Mouse (Mus musculus) megakaryocyte, adult 5-6 weeks (primary cell): ENCODE results near the gene Map4k4. TPM values are rescaled to one million over a fixed set of nuclear protein-coding genes. Genes with fewer than 3 reads are reported as not detected.
A peak's percentile ranks its signal among the peaks of the same experiment; 100 is the strongest.

Experiments
- ATAC-seq: 2 replicates; pipeline ENCODE4 v1.8.0; 2016; ENCODE audit warnings: mild to moderate bottlenecking, inconsistent platforms; ENCODE audit not compliant: poor library complexity, severe bottlenecking
- total RNA-seq, 2 experiments: library from RNA; stranded (forward) in 1 of 2; stranded (reverse) in 1 of 2; fragments of 153-499, 151-499 nt in 1 of 2; fragments of 221-1000, 200-1000 nt in 1 of 2; gene quantifications; 2 replicates each; pipeline versions ENCODE4 v1.2.3 to v1.2.4; 2015 to 2017

Gene Map4k4
- total RNA-seq, 2 experiments from 2014 or later: 52.3 to 190 TPM

- ATAC-seq: peak; percentile 59
Observed at GRCm38 (mm10) chr1:39896581-39896980, 4.1 kb upstream of the Map4k4 start.

- no peak for ATAC-seq
Observed at GRCm38 (mm10) chr1:39898686-39899085, 2.0 kb upstream of the Map4k4 start.

- ATAC-seq: no peak
Observed at GRCm38 (mm10) chr1:39901063-39901811, 524 bp downstream of the Map4k4 start.

DNA sequence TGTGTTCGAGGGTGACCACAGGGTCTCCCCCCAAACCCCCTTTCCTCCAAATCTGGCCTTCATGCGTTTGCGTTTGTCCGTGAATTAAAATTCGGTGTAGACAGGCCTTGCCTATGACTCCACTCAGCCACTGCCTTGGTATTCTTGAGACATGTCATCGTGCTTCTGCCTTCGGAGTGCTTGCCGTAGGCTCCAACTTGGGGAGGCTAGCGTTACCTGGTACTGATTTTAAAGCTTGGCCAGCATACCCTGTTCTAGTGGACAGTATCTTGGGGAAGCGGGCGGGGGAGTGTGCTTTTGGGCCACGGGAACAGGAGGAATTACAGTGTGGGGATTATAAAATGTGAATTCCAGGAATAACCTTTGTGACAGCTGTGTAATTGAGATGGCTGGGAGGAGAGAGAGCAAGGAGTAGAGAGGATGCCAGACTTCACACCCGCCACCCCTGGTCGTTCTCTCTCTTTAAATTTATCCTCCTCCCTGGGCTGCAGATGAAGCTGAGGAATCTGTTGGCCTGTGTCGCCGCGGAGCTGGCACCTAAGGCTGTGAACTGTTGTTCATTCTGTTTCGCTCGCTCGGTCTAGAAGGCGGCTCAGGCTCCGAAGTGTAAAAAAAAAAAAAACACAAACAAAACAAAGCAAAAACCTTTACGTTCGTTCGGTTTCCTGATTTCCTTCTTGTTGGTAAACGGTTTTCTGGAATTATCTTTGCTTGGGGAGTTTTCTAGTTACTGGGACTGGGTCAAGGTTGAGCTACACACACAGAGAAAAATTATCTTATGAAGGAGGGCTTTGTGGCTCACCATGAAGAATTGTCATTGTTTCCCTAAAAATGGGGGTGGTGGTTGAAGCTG, 1.4 kb downstream of the Map4k4 start:
- ATAC-seq: no peak

DNA sequence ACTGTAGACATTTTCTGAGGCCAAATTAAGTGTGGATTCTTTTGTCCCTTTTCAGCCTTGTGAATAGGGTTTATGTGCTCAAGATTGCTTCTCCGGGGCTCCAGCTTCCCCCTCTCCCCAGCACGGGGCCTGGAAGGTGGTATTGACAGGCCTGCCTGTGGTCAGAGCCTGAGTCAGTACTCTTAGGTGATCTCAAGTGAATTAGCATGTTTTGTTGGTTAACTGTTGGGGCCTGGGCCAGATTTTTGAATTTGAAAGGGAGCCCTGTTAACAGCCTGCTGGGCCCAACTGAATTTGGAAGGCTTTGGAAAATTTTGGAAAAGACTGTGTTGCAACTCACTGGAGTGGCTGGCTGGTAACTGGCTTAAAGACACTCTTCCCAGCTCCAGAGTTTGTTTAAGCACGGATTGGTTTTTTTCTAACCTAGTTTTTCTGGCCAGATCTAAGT, 2.0 kb downstream of the Map4k4 start:
- ATAC-seq: no peak

DNA sequence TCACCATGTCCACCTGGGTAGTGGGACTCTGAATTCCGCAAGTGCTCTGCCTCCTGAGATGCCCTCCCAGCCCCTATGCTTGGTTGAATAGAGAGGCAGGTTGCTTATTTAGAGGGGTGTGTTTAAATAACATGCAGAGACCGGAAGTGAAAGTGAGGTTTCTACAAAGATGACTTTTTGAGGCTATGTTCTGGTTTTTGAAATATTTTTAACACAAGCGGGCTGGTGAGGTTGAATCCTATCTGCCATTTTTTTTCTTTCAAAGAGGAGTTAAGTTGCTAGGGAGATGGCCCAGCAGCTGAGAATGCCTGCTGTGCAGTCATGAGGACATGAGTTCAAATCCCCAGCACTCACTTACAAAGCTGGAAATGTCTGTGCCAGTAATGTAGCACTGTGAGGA, 4.0 kb downstream of the Map4k4 start:
- no peak for ATAC-seq

DNA sequence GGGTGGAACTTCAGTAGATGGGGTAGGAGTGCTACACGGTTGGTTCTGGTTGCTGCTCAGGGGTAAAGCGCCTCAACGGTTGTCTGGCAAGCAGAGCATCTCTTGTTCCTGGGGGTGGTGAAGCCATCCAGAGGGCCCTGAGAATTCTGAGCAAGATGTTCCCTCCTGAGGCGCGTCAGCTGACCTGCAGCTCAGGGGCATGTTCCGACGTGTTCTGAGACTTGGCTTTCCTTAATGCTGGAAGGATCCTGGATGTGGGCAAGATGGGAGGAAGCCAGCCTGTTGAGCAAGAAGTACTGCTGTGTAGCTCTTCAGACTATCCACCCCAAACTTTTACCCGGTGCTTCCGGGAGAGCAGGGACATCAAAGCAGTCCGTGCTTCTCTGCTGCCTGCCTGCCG, 6.2 kb downstream of the Map4k4 start:
- no peak for ATAC-seq

DNA sequence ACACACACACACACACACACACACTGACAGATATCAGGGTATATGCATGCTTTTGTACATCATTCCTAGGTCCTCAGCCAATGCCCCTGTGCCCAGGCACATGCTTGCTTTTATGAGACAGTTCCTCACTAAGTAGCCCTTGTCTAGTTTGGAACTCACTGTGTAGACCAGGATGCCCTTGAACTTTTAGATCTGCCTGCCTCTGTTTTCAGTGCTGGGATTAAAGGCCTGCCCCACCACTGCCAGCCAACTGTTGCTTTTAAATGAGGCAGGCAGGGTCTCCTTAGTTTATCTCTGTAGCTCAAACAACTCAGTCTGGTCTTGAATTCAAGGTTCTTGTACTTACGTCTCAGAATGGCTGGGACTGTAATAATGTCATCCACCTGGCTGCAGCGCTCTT, 8.3 kb downstream of the Map4k4 start:
- no peak for ATAC-seq

DNA sequence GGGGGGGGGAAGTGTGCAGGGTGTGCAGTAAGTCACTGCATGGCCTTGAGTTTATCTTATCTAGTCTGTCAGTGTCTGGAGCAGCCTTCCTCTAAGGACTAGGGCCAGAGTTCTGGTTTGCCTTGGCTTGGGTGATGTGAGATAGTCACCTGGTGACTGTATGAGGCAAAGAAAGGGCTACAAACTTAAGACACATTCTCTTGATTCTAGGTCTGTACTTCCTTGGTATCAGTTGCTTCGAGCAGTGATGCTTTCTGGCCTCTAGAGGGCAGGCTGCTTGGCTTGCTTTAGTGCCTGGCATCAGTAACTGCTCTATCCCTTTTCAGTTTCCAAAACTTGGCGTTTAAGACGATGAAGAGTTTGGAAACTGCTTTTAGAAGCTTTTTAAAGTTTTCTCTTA, 10.7 kb downstream of the Map4k4 start:
- peak; percentile 87 for ATAC-seq

DNA sequence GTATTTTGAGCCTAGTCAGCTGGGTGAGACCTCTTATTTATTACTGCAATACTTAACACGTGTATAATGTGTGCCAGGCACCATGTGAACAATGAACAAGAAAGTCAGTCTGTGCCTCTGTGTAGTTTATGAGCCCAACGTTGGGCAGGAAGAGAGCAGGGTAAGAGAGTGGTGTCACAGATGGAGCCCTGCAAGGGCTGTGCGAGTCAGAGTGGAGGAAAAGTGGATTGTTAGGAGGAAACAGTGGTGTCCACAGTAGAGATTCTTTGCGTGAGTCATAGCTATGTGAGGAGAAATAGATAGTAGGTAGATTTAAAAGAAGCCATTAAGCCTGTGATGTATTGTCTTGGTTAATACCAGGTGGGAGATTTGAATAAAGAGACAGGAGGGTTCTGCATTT, 12.5 kb downstream of the Map4k4 start:
- ATAC-seq: no peak

- peak; percentile 44 for ATAC-seq
Observed at GRCm38 (mm10) chr1:39916144-39916543, 15.4 kb downstream of the Map4k4 start.

DNA sequence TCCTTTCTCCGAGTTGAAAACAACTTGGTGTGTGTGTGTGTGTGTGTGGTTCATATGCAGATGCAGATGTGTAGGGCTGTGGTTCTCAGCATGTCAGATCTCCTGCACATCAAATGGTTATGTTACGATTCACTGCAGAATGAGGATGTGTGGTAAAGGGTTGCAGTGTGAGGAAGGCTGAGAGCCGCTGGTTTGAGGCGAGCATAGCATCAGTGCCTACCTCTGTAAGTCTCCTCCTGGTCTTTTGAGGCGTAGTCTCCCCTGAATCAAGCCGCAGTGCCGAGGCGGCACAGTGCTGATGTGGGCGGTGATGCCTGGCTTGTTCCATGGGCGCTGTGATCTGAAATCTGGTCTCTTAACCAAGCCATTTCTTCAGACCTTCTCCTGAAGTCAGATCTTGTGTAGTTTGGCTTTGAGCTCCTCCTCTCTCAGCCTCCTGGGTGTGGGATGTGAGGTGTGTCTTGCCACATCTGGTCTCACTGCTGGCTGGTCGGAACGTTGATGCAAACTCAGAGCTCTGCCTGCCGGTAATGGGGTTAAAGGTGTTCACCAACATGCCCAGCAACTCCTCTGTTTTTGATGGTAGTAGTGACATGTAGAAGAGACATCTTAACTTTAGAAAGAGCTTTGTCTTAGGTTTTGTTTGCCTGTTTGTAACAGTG, 17.3 kb downstream of the Map4k4 start:
- ATAC-seq: peak; percentile 15; the same call in 1 of the 2 replicates

- ATAC-seq: peak; percentile 50
Observed at GRCm38 (mm10) chr1:39918517-39919115, 17.9 kb downstream of the Map4k4 start.

DNA sequence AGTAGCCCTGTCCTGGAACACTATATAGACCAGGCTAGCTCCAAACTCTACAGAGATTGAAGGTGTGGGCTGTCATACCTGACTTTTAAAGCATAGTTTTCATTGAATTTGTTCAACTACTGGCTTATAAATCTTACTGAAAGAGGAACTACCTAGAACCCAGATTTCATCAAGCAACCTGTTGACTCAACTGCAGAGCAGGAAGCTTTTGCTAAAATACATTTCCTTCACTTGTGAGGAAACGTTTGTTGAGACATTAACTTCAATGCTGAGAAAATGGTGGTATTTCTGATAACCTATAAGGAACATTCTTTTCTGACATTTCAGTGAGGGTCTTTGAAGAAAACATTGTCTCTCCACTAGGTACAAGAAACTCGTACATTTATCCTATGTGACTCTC, 19.9 kb downstream of the Map4k4 start:
- ATAC-seq: peak; percentile 48

GRCm38 (mm10) chr1:39921996-39922395, 21.3 kb downstream of the Map4k4 start:
- ATAC-seq: no peak

GRCm38 (mm10) chr1:39922714-39923113, 22.0 kb downstream of the Map4k4 start:
- peak; percentile 47 for ATAC-seq

DNA sequence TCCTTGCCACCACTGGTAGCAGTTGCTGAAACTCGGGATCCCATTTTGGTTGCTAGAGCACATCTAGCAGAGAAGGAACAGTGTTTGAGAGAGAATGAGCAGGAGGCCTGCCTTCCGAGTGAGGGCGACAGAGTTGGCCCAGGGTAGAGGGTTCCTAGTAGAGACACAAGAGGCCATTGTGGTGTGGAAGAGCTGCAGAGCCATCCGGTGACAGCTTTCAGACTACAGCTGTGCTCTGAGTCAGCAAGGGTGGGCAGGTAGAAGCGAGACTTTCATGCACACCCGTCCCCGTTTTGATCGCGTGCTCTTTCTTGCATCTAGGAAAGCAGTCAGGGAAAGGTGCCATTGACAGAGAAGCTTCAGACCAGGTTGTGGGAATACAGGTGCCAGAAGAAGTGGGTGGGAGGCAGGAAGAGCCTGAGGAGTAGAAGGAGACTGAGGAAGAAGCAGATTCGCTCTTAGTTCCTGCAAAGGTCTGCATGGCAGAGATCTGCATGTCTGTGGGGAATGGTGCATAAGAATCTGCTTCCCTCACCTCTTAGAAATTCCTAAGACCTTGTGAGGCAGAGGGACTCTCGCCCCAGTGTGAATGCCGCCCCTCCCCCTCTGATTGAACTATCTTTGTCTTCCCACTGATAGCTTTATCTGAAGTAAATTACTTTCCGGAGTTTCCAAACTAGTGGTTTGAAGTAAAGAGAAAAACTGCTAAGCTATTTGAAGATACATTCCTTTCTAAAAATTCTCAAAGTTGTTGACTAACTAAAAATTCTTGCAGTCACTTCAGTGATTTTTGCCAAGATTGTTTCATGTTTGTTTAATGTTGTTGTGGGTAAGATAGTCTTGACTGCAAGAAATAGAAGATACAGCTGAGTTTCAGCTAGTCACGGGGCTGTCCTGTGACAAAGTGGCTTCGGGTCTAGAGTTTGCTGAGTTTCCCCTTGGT, 23.0 kb downstream of the Map4k4 start:
- no peak for ATAC-seq

DNA sequence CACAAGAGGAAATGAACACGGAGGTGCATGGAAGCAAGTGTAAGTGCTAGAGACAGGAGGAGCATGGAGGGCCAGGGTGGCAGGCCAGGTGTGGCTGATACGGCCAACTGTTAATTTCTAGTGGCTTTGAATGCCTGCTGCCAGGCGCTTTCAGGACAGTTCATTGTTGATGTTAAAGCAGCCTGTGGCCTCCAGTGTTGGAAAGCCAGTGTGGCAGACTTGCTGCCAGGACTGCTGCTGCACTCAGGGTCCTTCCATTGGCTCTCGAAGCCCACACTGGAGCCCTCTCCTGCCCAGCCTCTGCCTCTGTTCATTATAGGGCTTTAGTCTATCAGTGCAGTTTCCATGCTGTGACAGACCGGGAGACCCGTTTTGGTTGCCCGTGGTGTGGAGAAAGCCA, 30.3 kb downstream of the Map4k4 start:
- ATAC-seq: no peak

DNA sequence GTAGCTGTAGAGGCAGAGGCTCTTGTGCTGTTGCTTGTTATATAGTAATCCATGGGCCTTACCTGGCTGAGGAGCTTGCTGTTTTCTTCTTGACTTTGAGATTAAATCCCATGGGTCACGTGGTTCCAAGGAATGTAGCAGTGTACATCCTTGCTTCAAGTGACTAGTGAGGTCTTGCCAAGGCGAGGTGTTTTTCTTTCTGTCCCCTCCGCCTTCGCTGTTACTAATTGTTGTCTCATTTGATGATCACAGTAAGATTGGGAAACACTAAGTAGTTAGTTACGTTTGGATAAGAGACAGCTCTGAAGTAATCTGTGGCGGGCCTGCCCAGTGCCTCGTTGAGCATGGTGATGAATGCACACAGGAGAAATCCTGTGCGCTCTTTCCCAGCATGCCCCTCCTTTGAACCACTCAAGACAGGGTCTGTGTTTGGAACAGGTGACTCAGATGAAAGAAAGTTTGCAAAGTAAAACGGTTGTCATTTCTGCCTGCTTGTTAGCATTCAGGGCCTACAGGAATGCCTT, 31.6 kb downstream of the Map4k4 start:
- no peak for ATAC-seq

GRCm38 (mm10) chr1:39932922-39933321, 32.2 kb downstream of the Map4k4 start:
- no peak for ATAC-seq
